Mouse (Mus musculus) erythroid progenitor cell, adult 5-6 weeks (primary cell): ENCODE measurements around the gene Nav2. TPM values are rescaled to one million over a fixed set of nuclear protein-coding genes. Genes with fewer than 3 reads are reported as not detected.

ENCODE experiments used
- ATAC-seq: replicated peaks from 2 replicates; pipeline ENCODE4 v1.8.0; 2016; ENCODE audit warnings: moderate number of reproducible peaks, mild to moderate bottlenecking, moderate TSS enrichment, inconsistent platforms; ENCODE audit not compliant: poor library complexity, low FRiP score, severe bottlenecking
- total RNA-seq, 2 experiments: library from RNA; stranded (forward) in 1 of 2; stranded (reverse) in 1 of 2; fragments of 150-400 nt in 1 of 2; fragments of 186-747, 209-891 nt in 1 of 2; gene quantifications; 2 replicates each; pipeline versions ENCODE4 v1.2.3 to v1.2.4; 2015 to 2017; ENCODE audit warnings: low replicate concordance in 2 of 2

Gene Nav2
- total RNA-seq, 2 experiments from 2014 or later: 3.1 to 29.8 TPM

GRCm38 (mm10) chr7:49234288-49234687 is 325.8 kb downstream of the Nav2 start:
- ATAC-seq: no peak

- no peak for ATAC-seq
These were observed 326.8 kb downstream of the Nav2 start for GRCm38 (mm10) chr7:49235271-49235681.

- ATAC-seq: no peak
These were observed 327.3 kb downstream of the Nav2 start for GRCm38 (mm10) chr7:49235821-49236220.

GRCm38 (mm10) chr7:49240461-49240860 is 331.9 kb downstream of the Nav2 start:
- ATAC-seq: no peak

- ATAC-seq: no peak
These were observed 332.8 kb downstream of the Nav2 start for GRCm38 (mm10) chr7:49241229-49241751.

GRCm38 (mm10) chr7:49242261-49242660 is 333.7 kb downstream of the Nav2 start:
- ATAC-seq: no peak

- no peak for ATAC-seq
These were observed 334.6 kb downstream of the Nav2 start for GRCm38 (mm10) chr7:49243079-49243478.

- ATAC-seq: peak; percentile 92
These were observed 337.2 kb downstream of the Nav2 start for GRCm38 (mm10) chr7:49245537-49246239.

GRCm38 (mm10) chr7:49246240-49246578 is 337.7 kb downstream of the Nav2 start:
- ATAC-seq: no peak

- ATAC-seq: no peak
These were observed 338.3 kb downstream of the Nav2 start for GRCm38 (mm10) chr7:49246584-49247481.

GRCm38 (mm10) chr7:49247744-49248331 is 339.3 kb downstream of the Nav2 start:
- no peak for ATAC-seq

GRCm38 (mm10) chr7:49248333-49249086 is 340.0 kb downstream of the Nav2 start:
- no peak for ATAC-seq

GRCm38 (mm10) chr7:49249462-49249861 is 340.9 kb downstream of the Nav2 start:
- no peak for ATAC-seq

GRCm38 (mm10) chr7:49249996-49250395 is 341.5 kb downstream of the Nav2 start:
- no peak for ATAC-seq

GRCm38 (mm10) chr7:49250581-49251307 is 342.2 kb downstream of the Nav2 start:
- no peak for ATAC-seq

GRCm38 (mm10) chr7:49251308-49251638 is 342.8 kb downstream of the Nav2 start:
- no peak for ATAC-seq

GRCm38 (mm10) chr7:49252444-49252843 is 343.9 kb downstream of the Nav2 start:
- ATAC-seq: no peak

GRCm38 (mm10) chr7:49252902-49253301 is 344.4 kb downstream of the Nav2 start:
- no peak for ATAC-seq

- no peak for ATAC-seq
These were observed 346.5 kb downstream of the Nav2 start for GRCm38 (mm10) chr7:49255053-49255452.
